Mouse (Mus musculus): ENCODE data around the gene Wwox.

Gene Wwox

DNA sequence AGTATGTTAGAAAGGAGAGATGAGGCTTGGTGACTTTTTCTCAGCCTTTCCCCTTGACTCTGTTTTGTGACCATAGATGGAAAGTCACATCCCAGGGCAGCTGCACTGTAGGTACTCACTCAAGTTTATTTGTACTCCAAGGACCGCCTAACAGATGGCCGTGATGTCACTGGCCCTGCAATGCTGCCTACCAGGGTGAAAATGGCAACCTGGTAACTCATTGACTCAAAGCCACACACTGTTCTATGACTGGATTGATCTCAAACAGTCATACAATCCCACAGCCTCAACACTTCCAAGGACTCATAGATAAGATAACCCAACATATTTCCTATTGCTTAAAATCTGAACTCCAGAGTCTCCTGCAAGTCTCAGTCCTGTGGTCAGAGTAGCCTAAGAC, 754.3 kb downstream of the Wwox start:
- no peak for DNase-seq

DNA sequence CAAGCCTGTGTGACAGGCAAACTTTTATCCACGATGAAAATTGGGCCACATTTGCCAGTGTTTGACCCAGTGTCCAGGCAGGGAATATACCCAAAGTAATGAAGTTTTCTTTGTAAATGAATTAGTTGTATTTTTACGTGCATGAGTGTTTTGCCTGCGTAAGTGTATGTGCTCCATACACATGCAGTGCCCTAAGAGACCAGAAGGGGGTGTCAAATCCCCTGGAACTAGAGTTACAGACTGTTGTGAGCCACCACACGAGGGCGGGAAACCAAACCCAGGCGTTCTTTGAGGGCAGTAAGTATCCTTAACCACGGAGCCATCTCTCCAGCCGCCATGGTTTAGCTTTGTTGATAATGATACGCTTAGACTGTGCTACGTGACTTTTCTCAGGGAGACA, 755.9 kb downstream of the Wwox start:
- DNase-seq: no peak

DNA sequence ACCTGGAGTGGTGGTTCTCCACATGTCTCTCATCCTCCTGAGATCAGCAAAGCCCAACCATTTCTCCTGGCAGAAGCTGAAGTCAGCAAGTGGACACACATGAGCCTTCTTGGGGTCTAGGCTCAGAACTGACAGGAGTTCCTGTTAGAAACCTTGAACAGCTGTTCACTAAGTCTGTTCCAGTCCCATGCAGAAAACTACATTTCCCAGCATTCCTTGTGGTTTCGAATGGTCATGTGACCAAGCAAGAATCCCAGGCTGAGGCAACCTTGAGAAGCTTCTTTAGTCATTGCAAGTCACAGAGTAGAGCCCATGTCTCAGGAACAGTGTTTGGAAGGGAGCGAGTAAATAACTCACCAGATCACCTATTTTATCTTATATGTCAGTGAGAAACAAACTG, 757.4 kb downstream of the Wwox start:
- DNase-seq: no peak

DNA sequence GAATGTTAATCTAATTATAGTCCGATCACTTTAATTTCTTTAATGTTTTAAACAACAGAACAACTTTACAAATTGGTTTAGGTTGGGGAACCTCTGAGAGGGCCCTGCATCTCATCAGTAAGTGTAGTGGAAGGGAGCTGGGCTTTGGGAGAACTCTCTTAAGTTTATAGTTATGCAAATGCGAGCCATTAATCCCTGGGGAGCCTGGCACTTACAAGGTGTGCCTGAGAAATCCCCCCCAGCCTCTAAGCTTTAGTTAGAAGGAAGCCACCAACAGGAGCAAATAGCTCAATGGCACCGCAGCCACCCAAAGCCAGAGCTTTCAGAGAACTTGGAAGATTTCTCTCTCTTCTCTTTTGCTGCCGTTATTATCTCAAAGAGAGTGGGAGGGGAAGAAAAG, 759.7 kb downstream of the Wwox start:
- no peak for DNase-seq

DNA sequence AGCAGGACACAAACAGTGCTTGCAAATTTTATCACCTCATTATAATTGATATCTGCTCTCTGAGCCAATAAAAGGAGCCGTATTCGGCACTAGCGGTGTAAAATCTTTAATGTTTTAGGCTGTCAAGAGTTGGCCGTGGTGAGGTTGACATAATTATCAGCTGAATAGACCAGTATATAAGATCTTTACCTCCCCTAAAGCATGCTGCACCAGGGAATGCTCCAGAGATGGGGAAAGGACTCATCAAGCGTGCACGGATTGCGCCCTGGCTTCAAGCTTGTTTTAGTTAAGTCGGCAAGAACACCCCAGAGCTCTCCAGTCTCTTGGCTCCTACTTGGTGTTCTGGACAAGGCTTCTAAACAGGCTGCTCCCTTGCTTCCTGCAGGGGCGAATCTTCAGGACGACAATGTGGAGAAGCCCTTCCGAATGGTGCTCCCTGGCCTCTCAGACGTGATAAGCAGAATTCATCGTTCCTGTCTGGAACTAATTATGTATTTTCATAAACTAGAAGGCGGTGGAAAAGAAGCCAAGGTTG, 760.2 kb downstream of the Wwox start:
- DNase-seq: no peak

DNA sequence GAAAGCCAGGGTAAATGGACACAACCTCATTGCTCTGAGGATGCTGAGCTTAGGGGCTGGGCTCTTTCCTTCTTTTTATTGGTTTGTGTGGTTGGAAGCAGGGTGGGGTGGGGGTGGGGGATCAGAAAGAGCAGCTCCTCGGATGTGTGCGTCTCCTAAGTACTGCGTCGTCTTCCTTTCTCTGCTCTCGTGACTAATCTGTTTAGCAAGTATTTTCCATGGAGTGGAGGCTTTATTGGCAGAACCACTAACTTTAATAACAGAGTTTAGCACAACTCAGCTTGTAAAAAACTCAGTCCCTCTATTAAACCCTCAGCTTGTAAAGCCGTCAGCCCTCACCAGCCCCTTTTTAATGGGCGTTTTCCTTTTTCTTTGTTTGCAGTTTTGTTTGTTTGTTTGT, 762.3 kb downstream of the Wwox start:
- no peak for DNase-seq

DNA sequence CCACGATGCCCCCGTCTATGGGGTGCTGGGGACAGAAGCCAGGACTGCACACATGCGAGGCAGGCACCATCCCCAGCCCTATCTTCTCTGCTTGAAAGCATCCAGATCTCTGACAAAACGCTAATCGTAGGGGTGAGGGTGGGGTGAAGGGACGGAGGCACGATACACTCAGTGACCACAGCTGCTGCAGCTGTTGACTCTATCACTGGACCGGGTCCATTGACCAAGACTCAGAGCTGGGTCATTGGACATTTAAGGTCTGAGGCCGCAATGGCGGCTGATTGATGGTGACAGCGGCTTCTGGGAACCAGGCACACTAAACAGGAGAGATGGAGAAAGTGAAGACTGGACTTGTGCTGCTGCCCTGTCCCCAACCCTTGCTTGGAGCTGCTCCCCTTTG, 768.0 kb downstream of the Wwox start:
- DNase-seq: no peak

DNA sequence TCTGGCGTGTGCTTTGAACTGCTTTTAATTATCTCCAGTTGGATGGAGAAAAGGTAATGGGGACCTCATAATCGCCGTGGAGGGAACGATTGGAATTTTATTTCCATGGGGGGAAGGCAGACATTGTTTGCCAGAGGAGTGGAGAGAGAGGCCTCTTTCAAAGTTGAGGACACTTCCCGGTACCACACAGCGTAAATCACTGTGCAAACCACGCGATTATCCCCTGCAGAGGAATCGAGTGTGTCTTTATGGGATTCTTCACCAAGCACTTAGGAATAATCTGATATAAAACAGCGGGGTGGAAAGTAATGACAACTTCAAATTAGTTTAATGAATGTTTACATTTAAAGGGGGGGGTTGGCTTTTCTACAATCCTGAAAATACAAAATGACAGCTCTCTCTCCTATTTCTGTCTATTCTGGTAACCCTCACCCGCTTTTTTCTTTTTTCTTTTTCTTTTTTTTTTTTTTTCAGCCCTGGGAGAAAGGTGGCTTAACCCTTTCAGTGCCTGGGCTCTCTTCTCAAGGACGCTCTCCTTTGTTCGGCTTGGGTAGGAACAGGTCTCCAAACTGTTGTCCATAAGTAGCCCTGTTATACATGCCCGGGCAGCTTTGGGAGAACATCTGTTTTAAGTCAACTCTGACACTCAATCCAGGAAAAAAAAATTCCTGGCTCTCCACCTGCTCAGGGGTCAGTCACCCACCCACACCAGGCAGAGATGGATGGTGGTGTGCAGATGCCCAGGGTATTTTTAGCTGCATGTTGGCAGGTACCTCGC, 769.1 kb downstream of the Wwox start:
- no peak for DNase-seq

DNA sequence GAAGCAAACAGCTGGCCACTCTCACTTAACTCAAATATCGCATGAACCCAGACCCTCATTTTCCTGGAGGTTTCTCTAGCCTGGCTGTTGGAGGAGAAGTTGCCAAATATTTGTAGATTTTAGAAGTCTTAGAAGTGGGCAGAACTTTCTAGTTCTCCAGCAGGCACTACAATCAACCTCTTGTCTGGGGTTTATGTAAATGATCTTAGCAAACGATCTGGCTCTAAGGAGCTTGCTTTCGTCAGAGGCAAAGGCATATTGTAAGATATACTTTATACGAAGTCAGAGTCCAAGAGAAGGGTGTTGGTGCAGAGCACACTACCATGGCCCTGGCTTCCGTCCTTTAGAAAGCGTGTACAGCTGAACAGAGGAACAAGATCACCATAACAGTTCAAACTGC, 770.6 kb downstream of the Wwox start:
- no peak for DNase-seq

DNA sequence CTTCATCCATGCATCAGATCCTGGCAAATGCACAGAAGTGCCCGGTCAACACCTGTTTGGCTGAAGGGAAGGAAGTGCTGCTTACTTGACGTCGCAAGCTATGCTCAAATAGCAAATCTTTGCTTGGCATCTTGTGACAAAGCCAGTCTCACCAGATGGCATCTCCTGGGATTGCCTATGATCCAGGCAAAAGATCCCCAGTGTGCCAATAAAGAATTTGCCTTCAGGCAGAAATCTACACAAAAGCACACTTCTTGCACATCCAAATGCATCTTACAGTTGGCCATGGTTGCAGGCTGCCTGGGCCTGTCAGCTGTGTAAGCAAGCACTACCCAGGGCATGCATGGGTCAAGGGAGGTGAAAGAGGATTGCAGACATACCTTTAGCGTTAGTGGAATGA, 773.7 kb downstream of the Wwox start:
- no peak for DNase-seq

DNA sequence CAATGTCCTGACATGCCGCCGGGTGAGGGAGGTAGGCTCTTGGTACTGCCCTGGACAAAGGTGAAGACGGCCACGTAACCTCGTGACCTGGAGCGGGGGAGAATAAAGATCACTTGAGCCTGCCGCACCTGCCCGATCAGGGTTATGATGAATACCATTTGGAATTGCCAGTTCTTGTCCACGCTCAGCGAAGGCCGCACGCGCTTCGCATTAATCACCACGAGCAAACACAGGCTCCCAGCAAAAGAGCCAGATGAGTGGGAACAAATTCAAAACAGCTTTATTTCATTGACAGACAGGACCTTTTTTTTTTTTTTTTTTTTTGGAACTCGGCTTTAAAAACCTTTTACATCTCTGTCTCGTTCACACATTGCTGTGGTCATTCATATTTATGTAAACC, 775.4 kb downstream of the Wwox start:
- peak; percentile 5 to 43 for DNase-seq

DNA sequence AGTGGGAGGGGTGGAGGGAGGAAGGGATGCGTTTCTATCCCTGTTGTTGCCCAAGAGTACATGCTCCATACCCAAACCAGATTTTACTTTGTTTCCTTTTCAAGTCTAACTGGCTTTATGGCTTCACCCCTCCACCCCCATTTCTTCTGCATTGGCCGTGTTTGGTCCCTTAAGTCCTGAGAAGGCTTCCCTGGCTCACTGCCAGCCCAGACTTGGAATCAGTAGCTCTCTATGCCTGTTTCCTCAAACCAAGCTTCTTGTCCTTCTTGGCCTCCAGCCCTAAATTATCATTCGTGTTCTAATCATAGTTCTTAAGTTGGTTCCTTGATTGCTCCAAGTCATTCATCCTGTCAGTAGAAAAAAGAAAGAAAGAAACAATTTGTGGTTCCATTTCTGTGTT, 777.3 kb downstream of the Wwox start:
- DNase-seq: no peak

DNA sequence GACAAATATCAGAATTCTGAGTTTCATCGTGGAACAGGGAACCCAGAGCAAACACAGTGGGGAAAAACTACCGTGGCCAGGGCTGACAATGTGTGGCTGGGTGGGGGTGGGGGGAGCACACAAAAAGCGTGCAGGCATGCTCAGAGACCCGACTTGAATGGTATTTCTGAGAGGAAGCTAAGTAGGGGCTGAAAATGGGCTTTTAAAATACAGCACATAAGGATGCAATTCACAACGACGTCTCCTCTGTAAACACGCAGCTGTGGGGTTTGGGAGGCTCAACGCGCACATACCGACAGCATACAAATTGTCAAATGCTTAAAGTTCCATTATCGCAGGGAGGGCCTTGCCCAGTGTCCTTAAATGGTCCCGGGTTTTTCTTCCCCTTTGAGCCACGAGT, 783.1 kb downstream of the Wwox start:
- no peak for DNase-seq

DNA sequence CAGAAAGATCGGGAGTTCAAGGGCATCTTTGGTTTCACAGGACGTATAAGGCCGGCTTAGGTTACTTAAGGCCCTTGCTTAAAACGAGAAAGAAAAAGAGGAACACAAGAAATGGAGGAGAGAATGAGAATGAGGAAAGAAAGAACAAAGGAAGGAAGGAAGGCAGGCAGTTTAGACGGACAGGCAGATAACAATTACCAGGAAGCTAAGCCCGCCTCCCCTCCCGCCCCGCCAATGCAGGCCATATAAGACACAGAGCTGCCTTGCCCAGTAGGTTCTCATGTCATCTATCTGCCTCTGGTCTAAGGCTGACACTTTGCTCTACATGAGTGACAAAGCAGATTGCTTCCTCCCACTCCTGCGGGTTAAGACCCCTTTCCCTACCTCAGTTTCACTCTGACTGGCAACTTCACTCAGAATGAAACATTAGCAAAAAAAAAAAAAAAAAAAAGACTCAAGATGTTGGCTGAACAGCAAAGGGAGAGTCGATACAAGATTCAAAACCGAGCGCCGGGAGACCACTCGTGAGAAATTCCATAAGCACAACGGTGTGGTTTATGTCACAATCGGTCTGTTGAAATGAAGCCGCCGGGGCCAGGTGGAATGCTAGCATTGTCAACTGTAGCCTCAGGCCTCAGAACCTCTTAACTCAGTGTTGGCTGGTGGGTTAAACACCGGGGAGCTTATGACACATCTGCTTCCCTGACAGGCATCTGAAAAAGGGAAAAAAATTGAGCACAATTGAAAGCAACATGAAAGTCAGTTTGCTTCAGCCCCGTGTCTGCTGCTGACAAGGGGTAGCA, 787.5 kb downstream of the Wwox start:
- no peak for DNase-seq

DNA sequence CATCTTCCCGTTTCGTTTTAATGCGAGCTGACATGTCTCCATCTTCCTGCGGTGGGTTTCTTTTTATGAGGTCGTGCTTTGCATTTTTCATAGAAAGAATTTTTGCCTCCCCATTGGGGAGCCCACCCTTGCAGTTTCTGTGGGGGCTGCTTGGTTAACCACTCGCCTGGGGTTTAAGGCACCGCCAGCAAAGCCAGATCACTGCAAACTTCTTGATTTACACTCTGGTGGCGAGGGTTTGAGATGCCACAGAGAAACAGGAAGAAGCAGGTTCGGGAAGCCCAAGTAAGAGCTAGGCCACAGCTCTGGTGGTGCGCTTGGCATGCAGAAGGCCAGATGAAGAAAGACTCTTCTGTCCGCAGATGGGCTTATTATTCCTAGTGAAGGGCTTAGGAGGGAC, 789.4 kb downstream of the Wwox start:
- no peak for DNase-seq

DNA sequence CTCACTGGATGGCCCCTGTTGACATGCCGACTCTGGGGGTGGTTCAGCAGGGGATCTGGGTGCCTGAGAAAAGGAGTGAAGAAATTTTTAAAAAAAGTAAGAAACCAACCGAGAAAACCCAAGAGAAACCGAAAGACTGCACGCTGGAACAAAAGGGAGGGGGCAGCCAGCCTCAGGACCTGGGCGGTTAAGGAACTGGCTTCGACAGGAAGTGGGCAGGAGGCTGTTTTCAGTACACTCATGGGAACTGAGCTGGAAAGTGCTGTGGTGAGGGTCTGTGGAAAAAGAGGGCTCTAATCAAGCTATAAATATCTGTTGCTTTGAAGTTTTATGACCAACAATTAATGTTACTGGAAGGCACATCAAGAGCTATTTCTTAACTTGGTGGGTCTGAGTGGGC, 794.6 kb downstream of the Wwox start:
- no peak for DNase-seq

DNA sequence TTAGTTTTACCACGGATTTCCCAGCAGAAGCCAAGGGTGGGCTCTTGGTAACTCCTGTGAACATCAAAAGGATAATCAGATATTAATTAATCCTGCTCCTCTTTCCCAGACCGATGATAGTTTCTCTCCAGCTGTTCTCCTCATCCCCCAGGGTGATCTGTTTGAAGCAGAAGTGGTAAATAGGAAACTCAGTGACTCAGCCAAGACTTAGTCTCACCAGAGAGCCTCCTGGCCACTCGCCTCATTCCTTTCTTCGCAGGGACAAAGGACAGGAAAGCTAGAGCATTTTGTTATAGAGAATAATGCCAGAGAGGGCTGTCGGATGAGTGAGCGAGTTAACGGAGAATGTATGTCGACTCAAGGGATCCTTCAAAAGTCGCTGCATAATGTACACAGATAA, 798.1 kb downstream of the Wwox start:
- DNase-seq: peak in 1 of 2 experiments; percentile 1

DNA sequence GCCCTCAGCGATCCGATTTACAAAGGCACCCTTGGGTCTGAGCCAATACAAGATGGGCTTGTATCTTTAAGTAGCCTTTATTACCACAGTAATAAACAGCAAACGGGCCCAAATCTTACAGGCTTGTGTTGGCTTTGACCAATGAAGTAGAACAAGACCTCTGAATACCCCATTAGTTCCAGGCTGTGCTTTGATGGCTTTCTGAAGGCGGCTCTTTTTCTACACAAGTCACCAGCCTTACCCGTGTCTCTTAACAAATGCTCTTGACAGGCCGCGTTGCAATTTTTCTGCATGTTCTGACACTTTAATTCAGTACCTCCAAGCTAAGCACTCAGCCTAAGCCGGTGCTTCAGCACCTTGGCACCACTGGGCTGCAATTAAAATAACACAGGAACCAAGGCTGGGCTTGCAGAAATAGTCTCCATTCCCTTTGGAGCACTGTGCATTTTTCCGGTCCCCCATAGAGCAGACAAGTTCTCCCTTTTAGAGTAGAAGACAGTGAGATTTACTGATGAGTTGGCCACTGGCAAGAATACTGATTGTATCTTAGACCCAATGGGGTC, 804.1 kb downstream of the Wwox start:
- no peak for DNase-seq

DNA sequence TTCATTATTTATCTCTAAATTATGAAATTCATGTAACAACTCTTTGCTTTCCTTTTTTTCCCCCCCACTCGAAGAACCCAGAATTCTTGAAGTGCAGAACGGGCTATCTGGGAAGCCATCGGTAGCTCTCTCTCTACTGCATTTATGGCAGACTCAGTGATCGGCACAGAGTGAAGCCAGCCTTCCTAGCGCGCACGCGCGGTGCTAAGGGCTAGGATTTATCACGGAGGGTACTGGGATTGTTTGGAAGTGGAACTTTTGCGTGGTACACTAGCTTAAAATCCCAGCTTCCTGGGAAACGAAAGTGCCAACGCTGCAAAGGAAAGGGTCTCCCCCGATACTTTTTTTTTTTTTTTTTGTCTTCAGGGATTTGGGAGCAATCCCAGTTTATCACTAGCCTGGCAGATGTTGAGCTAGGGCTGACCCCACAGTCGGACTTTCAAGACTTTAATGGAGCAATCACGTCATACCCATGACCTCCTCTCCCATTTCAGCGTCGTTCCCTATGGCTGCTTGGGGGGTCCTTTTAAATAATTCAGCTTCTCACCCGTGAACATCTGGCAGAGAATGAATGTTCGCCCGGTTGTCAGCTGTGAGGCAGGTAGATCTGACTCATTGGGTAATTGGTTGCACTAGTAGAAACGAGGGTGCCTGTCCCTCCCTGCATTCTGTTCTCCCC, 810.4 kb downstream of the Wwox start:
- DNase-seq: peak; percentile 46 to 52

DNA sequence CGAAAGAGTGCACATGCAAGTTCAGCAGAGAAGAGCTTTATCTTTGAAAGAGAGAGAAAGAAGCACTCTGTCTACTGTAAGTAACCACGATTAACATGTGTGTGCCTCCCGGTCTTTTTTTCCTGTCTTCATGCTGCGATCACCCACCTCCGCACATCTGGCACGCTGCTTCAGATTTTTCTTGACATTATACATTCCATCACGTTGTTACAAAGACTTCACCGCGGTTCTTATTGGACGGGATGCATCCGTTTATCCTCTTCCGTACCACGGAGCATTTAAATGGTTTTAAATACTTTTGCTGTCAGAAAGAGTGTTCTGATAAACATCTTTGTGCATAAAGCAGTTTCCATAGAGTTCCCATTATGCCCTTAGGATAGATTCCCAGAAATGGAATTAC, 816.1 kb downstream of the Wwox start:
- no peak for DNase-seq

DNA sequence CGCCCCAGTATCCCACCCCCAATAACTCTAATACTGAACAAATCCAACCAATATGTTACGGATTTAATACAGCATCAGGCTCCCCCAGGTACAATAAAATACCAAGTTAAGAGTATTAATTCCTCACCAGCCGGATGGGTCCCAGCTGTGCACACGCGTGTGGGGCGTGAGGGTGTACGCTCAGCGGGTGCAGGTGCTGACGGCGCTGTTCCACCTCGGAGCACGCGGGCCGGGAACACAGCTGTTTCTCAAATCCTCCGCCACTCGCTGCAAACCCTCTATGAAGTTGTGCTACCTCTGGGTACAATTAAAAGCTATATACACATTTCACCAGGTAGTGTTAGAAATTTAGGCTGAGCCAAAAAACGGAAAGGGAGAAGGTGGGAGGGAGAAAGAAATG, 818.0 kb downstream of the Wwox start:
- no peak for DNase-seq

DNA sequence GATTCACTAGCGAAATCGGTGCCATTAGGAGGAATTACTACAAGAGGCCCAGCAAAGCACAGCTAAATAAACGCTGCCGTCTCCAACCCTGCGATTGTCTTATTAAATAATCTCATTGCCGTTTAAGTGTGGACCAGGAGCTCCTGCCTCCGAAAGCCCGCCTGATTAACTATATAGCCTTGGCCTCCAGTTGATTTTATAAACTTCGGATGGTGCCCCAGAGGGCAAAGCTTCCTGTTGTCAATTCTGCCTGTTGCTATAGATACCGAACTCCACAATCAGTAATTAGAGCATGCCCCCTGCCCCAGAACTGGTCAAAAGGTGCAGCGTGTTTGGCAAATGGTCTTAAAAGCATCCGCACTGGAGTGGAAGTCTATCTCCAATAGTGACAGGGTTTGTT, 820.4 kb downstream of the Wwox start:
- no peak for DNase-seq

DNA sequence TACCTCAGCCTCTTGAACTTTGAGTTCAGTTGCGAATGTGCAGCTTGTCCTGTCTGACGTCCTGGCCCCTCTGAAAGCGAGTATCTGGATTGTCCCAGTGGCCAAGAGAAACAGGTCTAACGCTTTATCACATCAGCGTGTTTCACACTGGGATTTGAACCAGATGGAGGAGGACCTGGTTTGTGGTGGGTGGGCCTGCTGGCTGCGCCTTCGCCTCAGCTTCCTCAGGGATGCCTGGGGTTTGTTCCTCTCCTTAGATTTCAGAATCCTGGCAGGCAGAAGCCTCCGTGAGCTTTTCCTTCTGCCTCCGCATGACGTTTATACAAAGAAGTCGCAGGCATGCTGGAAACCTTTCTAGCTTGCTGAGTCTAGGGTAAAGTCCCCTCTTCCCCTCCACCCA, 827.7 kb downstream of the Wwox start:
- no peak for DNase-seq

Data from kidney, postnatal 25 days (tissue).